Mouse (Mus musculus): ENCODE data around the gene Psmc3.
"Not testable (repeated sequence)": the region's sequence is repeated elsewhere in the genome, so short reads cannot be mapped to it uniquely, and the experiment has no call there.

The Psmc3 gene

GRCm38 (mm10) chr2:91053934-91054382 is at the start of gene Psmc3:
TSS of gene Psmc3 (plus strand) at chr2:91054009.
- DNase-seq = peak; percentile 97

- DNase-seq = no peak
These were observed 45.3 kb upstream of the Psmc3 start for GRCm38 (mm10) chr2:91008536-91008935.

GRCm38 (mm10) chr2:91013881-91014280 is 39.9 kb upstream of the Psmc3 start:
- no peak for DNase-seq

GRCm38 (mm10) chr2:91015386-91015785 is 38.4 kb upstream of the Psmc3 start:
- no peak for DNase-seq

GRCm38 (mm10) chr2:91018061-91018788 is 35.6 kb upstream of the Psmc3 start:
- peak; percentile 42 for DNase-seq

GRCm38 (mm10) chr2:91019911-91020310 is 33.9 kb upstream of the Psmc3 start:
- no peak for DNase-seq

GRCm38 (mm10) chr2:91022266-91022665 is 31.5 kb upstream of the Psmc3 start:
- DNase-seq = not testable (repeated sequence)

GRCm38 (mm10) chr2:91023131-91023530 is 30.7 kb upstream of the Psmc3 start:
- DNase-seq = no peak

- no peak for DNase-seq
These were observed 29.9 kb upstream of the Psmc3 start for GRCm38 (mm10) chr2:91023956-91024355.

- DNase-seq = no peak
These were observed 28.7 kb upstream of the Psmc3 start for GRCm38 (mm10) chr2:91025081-91025516.

GRCm38 (mm10) chr2:91026491-91026890 is 27.3 kb upstream of the Psmc3 start:
- DNase-seq = no peak

- no peak for DNase-seq
These were observed 26.2 kb upstream of the Psmc3 start for GRCm38 (mm10) chr2:91027391-91028214.

- no peak for DNase-seq
These were observed 22.6 kb upstream of the Psmc3 start for GRCm38 (mm10) chr2:91031216-91031615.

GRCm38 (mm10) chr2:91033000-91033399 is 20.8 kb upstream of the Psmc3 start:
- DNase-seq = no peak

GRCm38 (mm10) chr2:91035385-91035784 is 18.4 kb upstream of the Psmc3 start, which contains the start of gene Rapsn:
TSS of gene Rapsn (plus strand) at chr2:91035620.
- DNase-seq = no peak

GRCm38 (mm10) chr2:91041786-91042185 is 12.0 kb upstream of the Psmc3 start:
- no peak for DNase-seq

GRCm38 (mm10) chr2:91042651-91043398 is 11.0 kb upstream of the Psmc3 start:
- no peak for DNase-seq

GRCm38 (mm10) chr2:91044727-91045126 is 9.1 kb upstream of the Psmc3 start:
- no peak for DNase-seq

GRCm38 (mm10) chr2:91045805-91046204 is 8.0 kb upstream of the Psmc3 start:
- not testable (repeated sequence) for DNase-seq

GRCm38 (mm10) chr2:91047359-91047758 is 6.5 kb upstream of the Psmc3 start:
- DNase-seq = no peak

GRCm38 (mm10) chr2:91051917-91052316 is 1.9 kb upstream of the Psmc3 start:
- DNase-seq = no peak

GRCm38 (mm10) chr2:91052752-91053151 is 1.1 kb upstream of the Psmc3 start:
- DNase-seq = no peak

Data from right cerebral cortex, postnatal 14 days (tissue).